Mouse (Mus musculus): Measurements from ENCODE around the gene Col13a1. TPM values are rescaled to one million over a fixed set of nuclear protein-coding genes. Genes with fewer than 3 reads are reported as not detected.

Col13a1 gene
- 25.7 and 26.5 TPM in 2 replicates for polyA plus RNA-seq (2015; fragmentation: Nextera tagmentation; extraction: Ambion mirVana)

DNA sequence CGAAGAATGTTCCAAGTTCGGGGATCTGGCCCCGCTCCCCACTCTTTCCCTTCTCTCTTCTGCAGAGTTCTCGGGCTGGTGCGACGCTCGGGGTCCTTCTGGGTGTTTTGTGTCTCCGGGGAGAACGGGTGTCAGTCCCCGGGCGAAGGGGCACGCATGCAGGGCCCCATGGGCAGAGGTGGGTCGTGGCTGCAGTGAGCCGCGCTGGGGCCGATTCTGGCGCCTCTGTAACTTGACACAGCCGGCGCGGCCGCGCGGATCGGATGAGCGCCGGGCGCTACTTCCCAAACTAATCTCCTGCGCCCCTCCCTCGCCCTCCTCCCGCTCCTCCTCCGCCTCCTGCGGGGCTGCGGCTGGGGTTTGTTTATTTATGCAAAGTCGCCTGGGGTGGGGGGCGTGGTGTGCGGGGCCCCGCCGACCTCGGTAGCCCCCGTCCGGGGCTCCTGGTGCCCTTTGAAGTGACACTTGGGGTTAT lies at the start of gene Col13a1:
Gene Col13a1 (minus strand): TSS at position 243 of the 475 bp plus-strand sequence.
- Histone ChIP-seq H3K4me1 (replicated peaks; ENCODE audit: control insufficient read depth, insufficient read depth, low read length) (peaks cover 14% of the 10 kb centered on the region), H3K36me3 (ENCODE audit: control insufficient read depth, insufficient read depth, low read length) (no peaks in the 10 kb centered on the region), H3K4me3 (ENCODE audit: low read length) (peak within 1 kb of the TSS; percentile 54), H3K9me3 (ENCODE audit: control insufficient read depth, low read length) (no peaks in the 10 kb centered on the region), H3K9ac (ENCODE audit: low read length) (peak within 1 kb of the TSS; percentile 58), H3K27ac (ENCODE audit: low read length) (peak within 1 kb of the TSS; percentile 66), H3K27me3 (ENCODE audit: control insufficient read depth, insufficient read depth, low read depth, low read length) (peaks cover 30% of the 10 kb centered on the region), H3K4me2 (ENCODE audit: low read depth, low read length) (peak within 1 kb of the TSS; percentile 71)
- under 1% methylated on average over 40 of the region's 41 CpGs for WGBS
- peak; percentile 29; the same call in 1 of the 2 replicates for ATAC-seq (ENCODE audit: low read depth)

DNA sequence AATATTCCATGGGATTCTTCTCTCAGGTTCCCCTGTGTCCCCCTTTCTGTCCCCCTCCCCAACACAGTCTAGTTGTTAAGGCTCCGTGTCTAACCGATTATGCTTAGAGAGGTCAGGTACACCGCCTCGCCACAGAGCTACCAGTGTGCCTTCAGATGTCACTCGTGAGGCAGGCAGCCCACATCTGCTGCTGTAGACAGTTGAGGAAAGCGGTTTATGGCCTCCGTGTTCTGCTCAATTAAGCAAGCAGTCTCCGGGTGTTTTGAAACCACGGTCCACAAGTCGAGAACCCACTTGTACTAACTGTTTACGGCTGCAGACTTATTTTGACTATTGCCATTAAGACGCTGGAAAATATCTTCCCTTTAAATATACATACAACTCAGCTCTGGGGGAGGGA lies 48.8 kb upstream of the Col13a1 start:
- H3K36me3 ChIP-seq (ENCODE audit: control insufficient read depth, insufficient read depth, low read length): no peaks in the 10 kb centered on the region
- H3K27ac ChIP-seq (ENCODE audit: low read length): no peak overlapping the region
- H3K9me3 ChIP-seq (ENCODE audit: control insufficient read depth, low read length): 0 out of 2 replicates have a peak, but pooled peaks cover 2% of the 10 kb centered on the region
- no peak overlapping the region for H3K4me3 ChIP-seq (ENCODE audit: low read length)
- H3K27me3 ChIP-seq (ENCODE audit: control insufficient read depth, insufficient read depth, low read depth, low read length): no peaks in the 10 kb centered on the region
- no peak overlapping the region for H3K4me2 ChIP-seq (ENCODE audit: low read depth, low read length)
- ATAC-seq (ENCODE audit: low read depth): no peak
- WGBS: 69% methylated on average over 12 of the region's 12 CpGs
- H3K4me1 ChIP-seq (replicated peaks; ENCODE audit: control insufficient read depth, insufficient read depth, low read length): peaks cover 17% of the 10 kb centered on the region
- H3K9ac ChIP-seq (ENCODE audit: low read length): no peak overlapping the region

DNA sequence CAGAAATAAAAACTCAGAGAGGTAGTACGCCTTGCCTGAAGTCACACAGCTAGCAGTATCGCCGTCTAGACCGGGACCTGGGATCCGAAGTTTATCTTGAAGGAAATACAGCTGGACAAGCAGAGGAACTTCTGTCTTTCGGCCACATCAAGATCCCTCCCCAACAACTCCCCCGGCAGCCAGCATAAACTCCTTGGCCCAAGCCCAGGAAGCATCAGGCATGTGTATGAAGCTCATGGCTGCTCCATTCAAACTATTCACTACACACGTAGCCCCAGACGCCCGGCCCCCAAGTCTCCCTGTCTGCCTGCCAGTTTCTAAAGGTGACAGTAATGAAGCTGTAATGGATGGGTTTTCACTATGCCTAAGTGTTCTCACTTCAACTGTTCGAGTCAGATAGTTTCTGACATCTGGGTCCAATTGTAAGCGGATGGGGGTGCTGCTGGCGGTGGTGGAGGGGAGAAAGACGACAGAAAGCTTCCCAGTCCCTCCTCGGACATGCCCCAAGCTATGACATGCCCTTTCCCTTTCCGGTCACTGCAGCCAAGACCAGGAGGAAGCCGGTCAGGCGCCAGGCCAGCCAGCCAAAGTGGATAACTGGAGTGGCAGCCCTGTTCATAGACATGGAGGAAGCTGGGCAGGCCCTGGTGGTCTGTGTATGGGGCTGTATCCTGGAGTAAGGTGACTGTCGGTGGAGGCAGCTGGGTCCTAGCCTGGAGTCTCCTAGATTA lies 45.1 kb upstream of the Col13a1 start:
- peak overlapping the region; percentile 25 for H3K4me2 ChIP-seq (ENCODE audit: low read depth, low read length)
- peak overlapping the region; percentile 20; the same call in 1 of the 2 replicates for H3K9ac ChIP-seq (ENCODE audit: low read length)
- 25% methylated on average over 19 of the region's 19 CpGs for WGBS

DNA sequence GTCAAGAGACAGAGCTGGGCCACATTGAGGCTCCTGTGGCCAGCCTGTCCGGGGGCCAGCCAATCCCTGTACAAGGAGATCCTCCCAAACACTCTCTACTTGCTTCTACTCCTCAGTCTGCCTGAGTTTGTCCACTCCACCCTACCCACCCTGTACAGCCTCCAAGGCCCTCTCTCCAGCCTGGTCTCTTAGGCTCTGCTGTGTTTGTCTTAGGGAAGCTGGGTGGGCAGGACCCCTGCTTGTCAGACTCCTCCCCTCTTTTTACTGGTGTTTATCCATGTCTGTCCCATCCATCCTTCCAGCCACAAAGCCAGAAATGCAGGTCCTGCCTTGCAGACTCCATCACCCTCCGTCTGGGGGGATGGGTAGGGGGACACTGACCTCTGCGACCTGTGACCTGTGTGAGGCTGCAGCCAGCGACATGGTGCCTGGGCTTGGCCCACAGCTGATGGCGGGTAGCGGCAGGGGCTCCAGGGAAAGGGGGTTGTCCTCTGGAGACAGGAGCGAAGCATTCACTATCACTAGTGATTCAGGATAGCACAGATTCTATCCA lies 41.2 kb upstream of the Col13a1 start:
- Histone ChIP-seq H3K4me1 (replicated peaks; ENCODE audit: control insufficient read depth, insufficient read depth, low read length) (peaks cover 35% of the 10 kb centered on the region), H3K27me3 (ENCODE audit: control insufficient read depth, insufficient read depth, low read depth, low read length) (no peaks in the 10 kb centered on the region), H3K27ac (ENCODE audit: low read length) (no peak overlapping the region), H3K4me3 (ENCODE audit: low read length) (no peak overlapping the region), H3K9me3 (ENCODE audit: control insufficient read depth, low read length) (no peaks in the 10 kb centered on the region), H3K4me2 (ENCODE audit: low read depth, low read length) (no peak overlapping the region), H3K9ac (ENCODE audit: low read length) (no peak overlapping the region), H3K36me3 (ENCODE audit: control insufficient read depth, insufficient read depth, low read length) (no peaks in the 10 kb centered on the region)
- no peak for ATAC-seq (ENCODE audit: low read depth)
- 28% methylated on average over 7 of the region's 7 CpGs for WGBS

More for the DNA sequence above, 45.1 kb upstream of the Col13a1 start:
- Histone ChIP-seq H3K4me3 (ENCODE audit: low read length) (no peak overlapping the region), H3K27me3 (ENCODE audit: control insufficient read depth, insufficient read depth, low read depth, low read length) (no peaks in the 10 kb centered on the region), H3K9me3 (ENCODE audit: control insufficient read depth, low read length) (no peaks in the 10 kb centered on the region), H3K4me1 (replicated peaks; ENCODE audit: control insufficient read depth, insufficient read depth, low read length) (peaks cover 27% of the 10 kb centered on the region), H3K27ac (ENCODE audit: low read length) (peak overlapping the region; percentile 68), H3K36me3 (ENCODE audit: control insufficient read depth, insufficient read depth, low read length) (no peaks in the 10 kb centered on the region)
- peak; percentile 83 for ATAC-seq (ENCODE audit: low read depth)

GRCm38 (mm10) chr10:62019386-62020067 lies 40.6 kb upstream of the Col13a1 start:
- 20% methylated on average over 15 of the region's 16 CpGs for WGBS
- no peak overlapping the region for H3K4me3 ChIP-seq (ENCODE audit: low read length)
- H3K9ac ChIP-seq (ENCODE audit: low read length): no peak overlapping the region
- H3K36me3 ChIP-seq (ENCODE audit: control insufficient read depth, insufficient read depth, low read length): no peaks in the 10 kb centered on the region
- no peak overlapping the region for H3K27ac ChIP-seq (ENCODE audit: low read length)
- no peaks in the 10 kb centered on the region for H3K27me3 ChIP-seq (ENCODE audit: control insufficient read depth, insufficient read depth, low read depth, low read length)
- no peak overlapping the region for H3K4me2 ChIP-seq (ENCODE audit: low read depth, low read length)
- peaks cover 32% of the 10 kb centered on the region for H3K4me1 ChIP-seq (replicated peaks; ENCODE audit: control insufficient read depth, insufficient read depth, low read length)
- no peaks in the 10 kb centered on the region for H3K9me3 ChIP-seq (ENCODE audit: control insufficient read depth, low read length)
- no peak for ATAC-seq (ENCODE audit: low read depth)

GRCm38 (mm10) chr10:62016947-62017346 lies 38.0 kb upstream of the Col13a1 start:
- no peak overlapping the region for H3K4me2 ChIP-seq (ENCODE audit: low read depth, low read length)
- no peak overlapping the region for H3K4me3 ChIP-seq (ENCODE audit: low read length)
- peak; percentile 95 for ATAC-seq (ENCODE audit: low read depth)
- no peak overlapping the region for H3K9ac ChIP-seq (ENCODE audit: low read length)
- no peaks in the 10 kb centered on the region for H3K9me3 ChIP-seq (ENCODE audit: control insufficient read depth, low read length)
- 49% methylated on average over 6 of the region's 6 CpGs for WGBS
- H3K27ac ChIP-seq (ENCODE audit: low read length): peak overlapping the region; percentile 63
- H3K36me3 ChIP-seq (ENCODE audit: control insufficient read depth, insufficient read depth, low read length): no peaks in the 10 kb centered on the region
- no peaks in the 10 kb centered on the region for H3K27me3 ChIP-seq (ENCODE audit: control insufficient read depth, insufficient read depth, low read depth, low read length)
- peaks cover 16% of the 10 kb centered on the region for H3K4me1 ChIP-seq (replicated peaks; ENCODE audit: control insufficient read depth, insufficient read depth, low read length)

DNA sequence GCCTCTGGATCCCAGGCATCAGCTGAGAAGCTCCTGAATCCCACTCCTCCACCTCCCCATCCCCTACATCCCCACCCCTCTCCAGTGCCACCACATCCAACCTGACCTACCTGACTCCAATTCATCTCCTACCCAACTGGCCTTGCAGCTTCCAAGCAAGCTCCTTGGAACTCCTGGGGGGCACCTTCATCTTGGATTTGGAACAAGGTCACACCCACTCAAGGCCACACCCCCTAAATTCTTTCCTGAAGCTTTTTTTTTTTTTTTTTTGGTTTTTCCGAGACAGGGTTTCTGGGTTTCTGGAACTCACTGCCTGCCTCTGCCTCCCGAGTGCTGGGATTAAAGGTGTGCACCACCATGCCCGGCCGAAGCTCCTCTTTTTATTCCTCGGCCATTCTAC lies 34.3 kb upstream of the Col13a1 start:
- no peak overlapping the region for H3K4me2 ChIP-seq (ENCODE audit: low read depth, low read length)
- 85% methylated on average over 5 of the region's 5 CpGs for WGBS
- H3K4me1 ChIP-seq (replicated peaks; ENCODE audit: control insufficient read depth, insufficient read depth, low read length): peaks cover 7% of the 10 kb centered on the region
- no peaks in the 10 kb centered on the region for H3K36me3 ChIP-seq (ENCODE audit: control insufficient read depth, insufficient read depth, low read length)
- no peak for ATAC-seq (ENCODE audit: low read depth)
- no peaks in the 10 kb centered on the region for H3K27me3 ChIP-seq (ENCODE audit: control insufficient read depth, insufficient read depth, low read depth, low read length)
- no peaks in the 10 kb centered on the region for H3K9me3 ChIP-seq (ENCODE audit: control insufficient read depth, low read length)
- no peak overlapping the region for H3K9ac ChIP-seq (ENCODE audit: low read length)
- no peak overlapping the region for H3K4me3 ChIP-seq (ENCODE audit: low read length)
- H3K27ac ChIP-seq (ENCODE audit: low read length): no peak overlapping the region

DNA sequence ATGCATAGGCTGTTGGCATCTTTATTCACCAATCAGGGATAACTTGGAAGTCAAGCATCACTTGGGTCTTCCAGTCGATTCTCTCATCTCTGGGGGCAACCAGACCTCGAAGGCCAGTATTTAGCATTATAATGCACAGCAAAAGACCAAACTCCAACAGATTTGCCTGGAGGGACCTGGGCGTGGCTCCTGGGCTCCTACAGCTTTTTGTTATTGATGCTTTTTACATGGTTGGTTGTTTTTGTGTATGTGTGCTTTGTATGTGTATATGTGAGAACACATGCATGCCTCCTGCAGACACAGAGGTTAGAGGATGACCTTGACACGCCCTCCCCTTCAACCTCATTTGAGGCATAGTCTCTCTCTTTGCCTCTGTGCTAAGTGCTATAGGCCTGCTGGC lies 33.5 kb upstream of the Col13a1 start:
- 74% methylated on average over 4 of the region's 4 CpGs for WGBS
- Histone ChIP-seq H3K36me3 (ENCODE audit: control insufficient read depth, insufficient read depth, low read length) (no peaks in the 10 kb centered on the region), H3K27me3 (ENCODE audit: control insufficient read depth, insufficient read depth, low read depth, low read length) (no peaks in the 10 kb centered on the region), H3K9me3 (ENCODE audit: control insufficient read depth, low read length) (no peaks in the 10 kb centered on the region), H3K4me3 (ENCODE audit: low read length) (no peak overlapping the region), H3K9ac (ENCODE audit: low read length) (no peak overlapping the region), H3K4me2 (ENCODE audit: low read depth, low read length) (no peak overlapping the region), H3K27ac (ENCODE audit: low read length) (no peak overlapping the region), H3K4me1 (replicated peaks; ENCODE audit: control insufficient read depth, insufficient read depth, low read length) (peaks cover 3% of the 10 kb centered on the region)
- ATAC-seq (ENCODE audit: low read depth): no peak

DNA sequence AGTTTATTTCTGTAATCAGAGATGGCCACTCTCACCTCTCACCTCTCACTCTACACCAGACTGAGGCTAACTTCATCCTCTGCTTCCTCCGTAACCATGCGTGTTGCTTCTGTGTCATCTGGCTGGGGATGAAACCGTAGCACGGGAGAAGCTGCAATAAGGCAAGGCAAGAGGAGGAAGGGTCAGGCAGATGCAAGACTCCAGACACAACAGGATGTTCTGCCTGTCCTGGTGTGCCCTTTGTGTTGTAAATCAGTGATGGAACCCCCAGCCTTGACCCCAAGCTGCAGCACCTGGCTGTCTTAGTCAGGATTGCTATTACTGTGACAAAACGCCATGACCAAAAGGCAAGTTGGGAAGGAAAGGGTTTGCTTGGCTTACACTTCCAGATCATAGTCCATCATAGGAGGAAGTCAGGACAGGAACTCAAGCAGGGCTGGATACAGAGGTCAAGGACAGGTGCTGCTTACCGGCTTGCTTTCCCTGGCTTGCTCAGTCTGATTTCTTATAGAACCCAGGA lies 31.1 kb upstream of the Col13a1 start:
- 58% methylated on average over 6 of the region's 6 CpGs for WGBS
- no peaks in the 10 kb centered on the region for H3K4me1 ChIP-seq (replicated peaks; ENCODE audit: control insufficient read depth, insufficient read depth, low read length)
- no peak overlapping the region for H3K4me2 ChIP-seq (ENCODE audit: low read depth, low read length)
- no peak for ATAC-seq (ENCODE audit: low read depth)
- H3K9me3 ChIP-seq (ENCODE audit: control insufficient read depth, low read length): no peaks in the 10 kb centered on the region
- no peak overlapping the region for H3K27ac ChIP-seq (ENCODE audit: low read length)
- H3K4me3 ChIP-seq (ENCODE audit: low read length): no peak overlapping the region
- H3K27me3 ChIP-seq (ENCODE audit: control insufficient read depth, insufficient read depth, low read depth, low read length): no peaks in the 10 kb centered on the region
- no peak overlapping the region for H3K9ac ChIP-seq (ENCODE audit: low read length)
- H3K36me3 ChIP-seq (ENCODE audit: control insufficient read depth, insufficient read depth, low read length): no peaks in the 10 kb centered on the region

Measured in lung, embryonic 16.5 days (tissue).